Mouse (Mus musculus) megakaryocyte progenitor cell, adult 5-6 weeks (primary cell): ENCODE measurements around the gene Sulf2. TPM values are rescaled to one million over a fixed set of nuclear protein-coding genes. Genes with fewer than 3 reads are reported as not detected.
"Not testable (repeated sequence)": the region's sequence is repeated elsewhere in the genome, so short reads cannot be mapped to it uniquely, and the experiment has no call there.

ENCODE experiments used
- ATAC-seq: replicated peaks from 2 replicates; pipeline ENCODE4 v1.8.0; 2016; ENCODE audit warnings: mild to moderate bottlenecking, moderate TSS enrichment, inconsistent platforms; ENCODE audit not compliant: poor library complexity
- total RNA-seq, 2 experiments: library from RNA; stranded (forward) in 1 of 2; stranded (reverse) in 1 of 2; fragments of 157-497, 149-512 nt in 1 of 2; fragments of 200-1000 nt in 1 of 2; gene quantifications; 2 replicates each; pipeline versions ENCODE4 v1.2.3 to v1.2.4; 2015 to 2017

The Sulf2 gene
- 1.3 and 3.5 TPM in 2 replicates for total RNA-seq (2015)
- 0.88 and 1.5 TPM in 2 replicates for total RNA-seq (2017)

- ATAC-seq: peak; percentile 54; the same call in 1 of the 2 replicates
Observed at GRCm38 (mm10) chr2:166155454-166155815, at the start of gene Sulf2. TSS of gene Sulf2 (minus strand) at chr2:166155663.

- no peak for ATAC-seq
Observed at GRCm38 (mm10) chr2:166204174-166204573, 48.7 kb upstream of the Sulf2 start.

- ATAC-seq: no peak
Observed at GRCm38 (mm10) chr2:166203647-166204046, 48.2 kb upstream of the Sulf2 start.

- no peak for ATAC-seq
Observed at GRCm38 (mm10) chr2:166197964-166198363, 42.5 kb upstream of the Sulf2 start.

- no peak for ATAC-seq
Observed at GRCm38 (mm10) chr2:166197064-166197463, 41.6 kb upstream of the Sulf2 start.

GRCm38 (mm10) chr2:166196080-166196786 is 40.8 kb upstream of the Sulf2 start:
- ATAC-seq: no peak

- no peak for ATAC-seq
Observed at GRCm38 (mm10) chr2:166195041-166195440, 39.6 kb upstream of the Sulf2 start.

- ATAC-seq: no peak
Observed at GRCm38 (mm10) chr2:166194112-166194758, 38.8 kb upstream of the Sulf2 start.

- ATAC-seq: no peak
Observed at GRCm38 (mm10) chr2:166193509-166193908, 38.0 kb upstream of the Sulf2 start.

- no peak for ATAC-seq
Observed at GRCm38 (mm10) chr2:166190816-166191215, 35.4 kb upstream of the Sulf2 start.

GRCm38 (mm10) chr2:166189191-166189590 is 33.7 kb upstream of the Sulf2 start:
- ATAC-seq: no peak

- peak; percentile 74 for ATAC-seq
Observed at GRCm38 (mm10) chr2:166187874-166188453, 32.5 kb upstream of the Sulf2 start.

GRCm38 (mm10) chr2:166187319-166187718 is 31.9 kb upstream of the Sulf2 start:
- ATAC-seq: not testable (repeated sequence)

- ATAC-seq: no peak
Observed at GRCm38 (mm10) chr2:166186244-166186948, 30.9 kb upstream of the Sulf2 start.

GRCm38 (mm10) chr2:166185768-166186167 is 30.3 kb upstream of the Sulf2 start:
- ATAC-seq: no peak

- peak; percentile 28 for ATAC-seq
Observed at GRCm38 (mm10) chr2:166184417-166184816, 29.0 kb upstream of the Sulf2 start.

- ATAC-seq: no peak
Observed at GRCm38 (mm10) chr2:166182009-166182685, 26.7 kb upstream of the Sulf2 start.

- ATAC-seq: peak; percentile 76
Observed at GRCm38 (mm10) chr2:166180744-166181508, 25.5 kb upstream of the Sulf2 start.

- no peak for ATAC-seq
Observed at GRCm38 (mm10) chr2:166180136-166180649, 24.7 kb upstream of the Sulf2 start.
